Mouse (Mus musculus) lung, embryonic 15.5 days (tissue): Measurements from ENCODE around the gene Gm10563. TPM values are rescaled to one million over a fixed set of nuclear protein-coding genes. Genes with fewer than 3 reads are reported as not detected.

Experiments
- ATAC-seq: fragments of 200-750 bp; cut with Nextera tagmentation; 2 replicates; pipeline ENCODE4 v1.8.0; 2017; ENCODE audit warnings: moderate number of reproducible peaks, borderline replicate concordance; ENCODE audit not compliant: low FRiP score, low TSS enrichment; ENCODE audit errors: extremely low read depth
- H3K27ac ChIP-seq: fragments of 300-500 bp; sonication (generic); 2 replicates; pipeline ENCODE4 v1.5.1; 2015; ENCODE audit warnings: moderate library complexity, mild to moderate bottlenecking, inconsistent platforms
- H3K27me3 ChIP-seq: fragments of 300-500 bp; sonication (generic); 2 replicates; pipeline ENCODE4 v1.6.1; 2015; ENCODE audit warnings: inconsistent platforms
- H3K36me3 ChIP-seq: fragments of 300-500 bp; sonication (generic); 2 replicates; pipeline ENCODE4 v1.6.1; 2015; ENCODE audit warnings: inconsistent platforms
- H3K4me1 ChIP-seq: fragments of 300-500 bp; sonication (generic); 2 replicates; pipeline ENCODE4 v1.6.1; 2015; ENCODE audit warnings: inconsistent platforms
- H3K4me2 ChIP-seq: fragments of 300-500 bp; sonication (generic); 2 replicates; pipeline ENCODE4 v1.6.1; 2015; ENCODE audit warnings: inconsistent platforms, mild to moderate bottlenecking, moderate library complexity
- H3K4me3 ChIP-seq: fragments of 300-500 bp; sonication (generic); 2 replicates; pipeline ENCODE4 v1.5.1; 2015; ENCODE audit warnings: mild to moderate bottlenecking, inconsistent platforms
- H3K9ac ChIP-seq: fragments of 300-500 bp; sonication (generic); 2 replicates; pipeline ENCODE4 v1.6.1; 2015; ENCODE audit warnings: inconsistent platforms
- H3K9me3 ChIP-seq: fragments of 300-500 bp; sonication (generic); 2 replicates; pipeline ENCODE4 v1.6.1; 2016; ENCODE audit warnings: inconsistent platforms
- WGBS: fragments of 180-500 bp; shearing (Covaris S2); methylation state at CpG from one replicate; pipeline ENCODE4 v1.1.7; 2015; 5-methylcytosine and 5-hydroxymethylcytosine counted together
- polyA plus RNA-seq: library from polyadenylated mRNA; unstranded; fragments of >200 nt; fragmentation: Nextera tagmentation; extraction: Ambion mirVana; gene quantifications from 2 replicates; pipeline ENCODE4 v1.2.1, GENCODE M21; 2015

The Gm10563 gene
- polyA plus RNA-seq, 1 experiment from 2014 or later = not detected

- Histone ChIP-seq H3K27me3 (no peaks in the 10 kb centered on the region), H3K9me3 (no peaks in the 10 kb centered on the region), H3K4me1 (peaks cover 9% of the 10 kb centered on the region), H3K36me3 (peaks cover 18% of the 10 kb centered on the region), H3K27ac (no peak overlapping the region), H3K9ac (no peak overlapping the region), H3K4me2 (no peak overlapping the region), H3K4me3 (no peak overlapping the region)
- no peak for ATAC-seq
- 86% methylated on average over 4 of the region's 4 CpGs for WGBS
These were observed 40.1 kb downstream of the Gm10563 start for GRCm38 (mm10) chr4:155605132-155605531.

- ATAC-seq = no peak
- 89% methylated on average over 6 of the region's 6 CpGs for WGBS
- no peak overlapping the region for H3K4me3 ChIP-seq
These were observed 41.4 kb downstream of the Gm10563 start for GRCm38 (mm10) chr4:155603801-155604200.

GRCm38 (mm10) chr4:155602753-155603152 is 42.5 kb downstream of the Gm10563 start:
- peaks cover 9% of the 10 kb centered on the region for H3K4me1 ChIP-seq
- peaks cover 14% of the 10 kb centered on the region; the same call in 1 of the 2 replicates for H3K36me3 ChIP-seq
- no peaks in the 10 kb centered on the region for H3K27me3 ChIP-seq
- WGBS = 85% methylated on average over 1 of the region's 1 CpGs
- peak overlapping the region; percentile 65 for H3K4me3 ChIP-seq
- H3K27ac ChIP-seq = no peak overlapping the region
- no peaks in the 10 kb centered on the region for H3K9me3 ChIP-seq
- 0 out of 2 replicates have a peak overlapping the region, but pooled peaks have one; percentile 77 for H3K9ac ChIP-seq
- H3K4me2 ChIP-seq = peak overlapping the region; percentile 86
- no peak for ATAC-seq

More at GRCm38 (mm10) chr4:155603801-155604200, 41.4 kb downstream of the Gm10563 start:
- no peaks in the 10 kb centered on the region for H3K9me3 ChIP-seq
- H3K9ac ChIP-seq = no peak overlapping the region
- H3K4me1 ChIP-seq = peaks cover 9% of the 10 kb centered on the region
- no peak overlapping the region for H3K27ac ChIP-seq
- H3K36me3 ChIP-seq = peaks cover 14% of the 10 kb centered on the region; the same call in 1 of the 2 replicates
- H3K4me2 ChIP-seq = no peak overlapping the region
- no peaks in the 10 kb centered on the region for H3K27me3 ChIP-seq

- peak overlapping the region; percentile 86 for H3K4me2 ChIP-seq
- H3K4me1 ChIP-seq = peaks cover 9% of the 10 kb centered on the region
- H3K27ac ChIP-seq = peak overlapping the region; percentile 96
- no peaks in the 10 kb centered on the region for H3K9me3 ChIP-seq
- H3K4me3 ChIP-seq = peak overlapping the region; percentile 65
- peaks cover 14% of the 10 kb centered on the region; the same call in 1 of the 2 replicates for H3K36me3 ChIP-seq
- peak overlapping the region; percentile 77 for H3K9ac ChIP-seq
- ATAC-seq = no peak
- 1% methylated on average over 31 of the region's 31 CpGs for WGBS
- H3K27me3 ChIP-seq = no peaks in the 10 kb centered on the region
These were observed 43.2 kb downstream of the Gm10563 start for GRCm38 (mm10) chr4:155601997-155602456.

- WGBS = under 1% methylated on average over 61 of the region's 65 CpGs
- Histone ChIP-seq H3K4me3 (peak within 1 kb of the TSS; percentile 65), H3K27ac (peak within 1 kb of the TSS; percentile 96), H3K9me3 (no peaks in the 10 kb centered on the region), H3K9ac (peak within 1 kb of the TSS; percentile 77), H3K27me3 (no peaks in the 10 kb centered on the region), H3K4me1 (peaks cover 9% of the 10 kb centered on the region), H3K4me2 (peak within 1 kb of the TSS; percentile 86), H3K36me3 (peaks cover 14% of the 10 kb centered on the region; the same call in 1 of the 2 replicates)
- ATAC-seq = peak; percentile 97
These were observed 43.9 kb downstream of the Gm10563 start, which contains the start of gene Slc35e2 for GRCm38 (mm10) chr4:155601091-155601996. Slc35e2 (plus strand) TSS chr4:155601416.

GRCm38 (mm10) chr4:155599901-155600825 is 45.0 kb downstream of the Gm10563 start:
- Histone ChIP-seq H3K27me3 (no peaks in the 10 kb centered on the region), H3K27ac (peak overlapping the region; percentile 96), H3K9ac (peak overlapping the region; percentile 77), H3K4me2 (peak overlapping the region; percentile 86), H3K4me3 (peak overlapping the region; percentile 65), H3K4me1 (peaks cover 9% of the 10 kb centered on the region), H3K9me3 (no peaks in the 10 kb centered on the region), H3K36me3 (peaks cover 7% of the 10 kb centered on the region; the same call in 1 of the 2 replicates)
- ATAC-seq = no peak
- 79% methylated on average over 10 of the region's 11 CpGs for WGBS

- Histone ChIP-seq H3K27me3 (no peaks in the 10 kb centered on the region), H3K9ac (no peak overlapping the region), H3K4me2 (no peak overlapping the region), H3K27ac (no peak overlapping the region), H3K4me1 (peaks cover 9% of the 10 kb centered on the region), H3K4me3 (no peak overlapping the region), H3K9me3 (no peaks in the 10 kb centered on the region), H3K36me3 (peaks cover 3% of the 10 kb centered on the region; the same call in 1 of the 2 replicates)
- 11% methylated on average over 20 of the region's 20 CpGs for WGBS
- no peak for ATAC-seq
These were observed 46.7 kb downstream of the Gm10563 start for GRCm38 (mm10) chr4:155598536-155598935.

GRCm38 (mm10) chr4:155596606-155597005 is 48.6 kb downstream of the Gm10563 start:
- no peak overlapping the region for H3K4me2 ChIP-seq
- no peaks in the 10 kb centered on the region for H3K4me1 ChIP-seq
- H3K9ac ChIP-seq = no peak overlapping the region
- no peak for ATAC-seq
- no peak overlapping the region for H3K27ac ChIP-seq
- no peak overlapping the region for H3K4me3 ChIP-seq
- WGBS = 77% methylated on average over 5 of the region's 5 CpGs
- no peaks in the 10 kb centered on the region for H3K27me3 ChIP-seq
- H3K9me3 ChIP-seq = no peaks in the 10 kb centered on the region
- no peaks in the 10 kb centered on the region for H3K36me3 ChIP-seq

GRCm38 (mm10) chr4:155595777-155596176 is 49.4 kb downstream of the Gm10563 start:
- H3K36me3 ChIP-seq = no peaks in the 10 kb centered on the region
- 60% methylated on average over 3 of the region's 3 CpGs for WGBS

GRCm38 (mm10) chr4:155593780-155594179 is 51.4 kb downstream of the Gm10563 start:
- no peak for ATAC-seq
- Histone ChIP-seq H3K27ac (no peak overlapping the region), H3K4me1 (no peaks in the 10 kb centered on the region), H3K27me3 (no peaks in the 10 kb centered on the region), H3K36me3 (peaks cover 17% of the 10 kb centered on the region), H3K4me2 (no peak overlapping the region), H3K9ac (no peak overlapping the region), H3K9me3 (no peaks in the 10 kb centered on the region), H3K4me3 (no peak overlapping the region)
- 23% methylated on average over 1 of the region's 1 CpGs for WGBS

More at GRCm38 (mm10) chr4:155595777-155596176, 49.4 kb downstream of the Gm10563 start:
- Histone ChIP-seq H3K4me2 (no peak overlapping the region), H3K27ac (no peak overlapping the region), H3K27me3 (no peaks in the 10 kb centered on the region), H3K9me3 (no peaks in the 10 kb centered on the region), H3K4me3 (no peak overlapping the region), H3K4me1 (no peaks in the 10 kb centered on the region), H3K9ac (no peak overlapping the region)
- no peak for ATAC-seq

GRCm38 (mm10) chr4:155591012-155591719 is 54.0 kb downstream of the Gm10563 start:
- no peak overlapping the region for H3K4me3 ChIP-seq
- no peak overlapping the region for H3K9ac ChIP-seq
- peaks cover 35% of the 10 kb centered on the region for H3K36me3 ChIP-seq
- H3K4me1 ChIP-seq = no peaks in the 10 kb centered on the region
- no peaks in the 10 kb centered on the region for H3K27me3 ChIP-seq
- H3K27ac ChIP-seq = no peak overlapping the region
- no peak for ATAC-seq
- H3K9me3 ChIP-seq = no peaks in the 10 kb centered on the region
- H3K4me2 ChIP-seq = no peak overlapping the region
- WGBS = 58% methylated on average over 7 of the region's 7 CpGs
